9 mouse cellular contexts compared by ENCODE assay signal in genomic region chr7:25424429-25424828, GRCm38 (mm10). TPM values are rescaled to one million over a fixed set of nuclear protein-coding genes. Genes with fewer than 3 reads are reported as not detected.
DNase-seq lines count a peak whose midpoint lies in the region; ATAC-seq lines count a peak whose summit lies in the region.
"Had no signal": no experiment of that assay in that cellular context is flagged by ENCODE, and none has a peak within 500 bp of the region (broad histone marks: within the 10 kb centered on the region; RNA-seq: fewer than 3 reads in every experiment).

No protein-coding gene starts in this region.

- H3K9ac ChIP-seq in liver, embryonic 13.5 days: no peak overlapping the region
- H3K9ac ChIP-seq in neural tube, embryonic 14.5 days (replicated peaks; ENCODE audit: low read depth, low read length): no peak overlapping the region

- no peak overlapping the region for H3K27ac ChIP-seq in liver, embryonic 13.5 days
- no peak overlapping the region for H3K27ac ChIP-seq in neural tube, embryonic 14.5 days (ENCODE audit: low read depth, low read length)

- H3K4me3 ChIP-seq in liver, embryonic 13.5 days (replicated peaks): no peak overlapping the region
- H3K4me3 ChIP-seq in neural tube, embryonic 14.5 days (ENCODE audit: low read depth, low read length): no peak overlapping the region

- peak; percentile 74 for ATAC-seq in granulocyte monocyte progenitor cell, adult 5-6 weeks (replicated peaks; ENCODE audit: poor library complexity, severe bottlenecking)
- ATAC-seq in liver, embryonic 13.5 days (ENCODE audit: low read depth): no peak
- ATAC-seq in neural tube, embryonic 14.5 days (ENCODE audit: low read depth): peak; percentile 54; the same call in 1 of the 2 replicates

- H3K27me3 ChIP-seq in liver, embryonic 13.5 days: peaks cover 14% of the 10 kb centered on the region; the same call in 1 of the 2 replicates
- no peaks in the 10 kb centered on the region for H3K27me3 ChIP-seq in neural tube, embryonic 14.5 days (ENCODE audit: control insufficient read depth, insufficient read depth, low read length)

- H3K9me3 ChIP-seq in liver, embryonic 13.5 days (replicated peaks): no peaks in the 10 kb centered on the region
- no peaks in the 10 kb centered on the region for H3K9me3 ChIP-seq in neural tube, embryonic 14.5 days (ENCODE audit: control insufficient read depth, low read length)

- 31% methylated on average over 4 of the region's 4 CpGs for WGBS in liver, embryonic 13.5 days (ENCODE audit: insufficient replicate concordance)
- 46% methylated on average over 4 of the region's 4 CpGs for WGBS in neural tube, embryonic 14.5 days

- DNase-seq in A20 (ENCODE audit: low read depth, low spot score): peak; percentile 76
- DNase-seq in adrenal gland, adult (ENCODE audit: inconsistent age in 2 of 2, low spot score in 1 of 2): peak; percentile 71 to 95
- peak; percentile 94 for DNase-seq in embryo, embryonic 10.5 days (ENCODE audit: low spot score)
- DNase-seq in kidney, postnatal 14 days: peak; percentile 85
- peak; percentile 54 for DNase-seq in liver, embryonic 13.5 days
- peak; percentile 43 for DNase-seq in testis, postnatal 14 days (ENCODE audit: low spot score)

- H3K4me1 ChIP-seq in liver, embryonic 13.5 days (replicated peaks): no peaks in the 10 kb centered on the region
- no peaks in the 10 kb centered on the region for H3K4me1 ChIP-seq in neural tube, embryonic 14.5 days (ENCODE audit: control insufficient read depth, insufficient read depth, low read length)

- H3K4me2 ChIP-seq in liver, embryonic 13.5 days: no peak overlapping the region
- no peak overlapping the region for H3K4me2 ChIP-seq in neural tube, embryonic 14.5 days (ENCODE audit: low read depth, low read length)

- no peaks in the 10 kb centered on the region for H3K36me3 ChIP-seq in liver, embryonic 13.5 days
- H3K36me3 ChIP-seq in neural tube, embryonic 14.5 days (ENCODE audit: control insufficient read depth, insufficient read depth, low read length): no peaks in the 10 kb centered on the region

RNA-seq across cellular contexts. Expression of gene Cxcl17, which starts 11.7 kb away (rescaled TPM):
- not detected in 2 replicates for total RNA-seq in granulocyte monocyte progenitor cell, adult 5-6 weeks (2014; fragmentation: Nextera tagmentation)
- not detected in 2 replicates for total RNA-seq in granulocyte monocyte progenitor cell, adult 5-6 weeks (2017)
- not detected in 2 replicates for polyA plus RNA-seq in liver, embryonic 13.5 days (2015; fragmentation: Nextera tagmentation; extraction: Ambion mirVana)
- polyA plus RNA-seq in neural tube, embryonic 14.5 days (2014; fragmentation: Nextera tagmentation; extraction: Ambion mirVana): 0.49 and 0.66 TPM in 2 replicates
- total RNA-seq: gastrocnemius, postnatal 36 days had no signal

RNA-seq across cellular contexts. Expression of gene Lipe, which starts 25.9 kb away (rescaled TPM):
- total RNA-seq in granulocyte monocyte progenitor cell, adult 5-6 weeks (2014; fragmentation: Nextera tagmentation): 10.7 and 27.1 TPM in 2 replicates
- total RNA-seq in granulocyte monocyte progenitor cell, adult 5-6 weeks (2017): 6.1 and 6.2 TPM in 2 replicates
- 2.4 and 2.7 TPM in 2 replicates for polyA plus RNA-seq in liver, embryonic 13.5 days (2015; fragmentation: Nextera tagmentation; extraction: Ambion mirVana)
- polyA plus RNA-seq in neural tube, embryonic 14.5 days (2014; fragmentation: Nextera tagmentation; extraction: Ambion mirVana): 3.5 and 6.5 TPM in 2 replicates

RNA-seq across cellular contexts. Expression of gene Ceacam1, which starts 53.0 kb away (rescaled TPM):
- 30.3 and 43.8 TPM in 2 replicates for total RNA-seq in granulocyte monocyte progenitor cell, adult 5-6 weeks (2014; fragmentation: Nextera tagmentation)
- 15.8 and 18.5 TPM in 2 replicates for total RNA-seq in granulocyte monocyte progenitor cell, adult 5-6 weeks (2017)
- 1.7 and 2.5 TPM in 2 replicates for polyA plus RNA-seq in liver, embryonic 13.5 days (2015; fragmentation: Nextera tagmentation; extraction: Ambion mirVana)
- 1.1 and 1.2 TPM in 2 replicates for polyA plus RNA-seq in neural tube, embryonic 14.5 days (2014; fragmentation: Nextera tagmentation; extraction: Ambion mirVana)

RNA-seq across cellular contexts. Expression of gene Cnfn, which starts 54.9 kb away (rescaled TPM):
- not detected in 2 replicates for total RNA-seq in granulocyte monocyte progenitor cell, adult 5-6 weeks (2014; fragmentation: Nextera tagmentation)
- not detected in 2 replicates for total RNA-seq in granulocyte monocyte progenitor cell, adult 5-6 weeks (2017)
- 0.15 TPM in 1 of 2 replicates, not detected in the other for polyA plus RNA-seq in liver, embryonic 13.5 days (2015; fragmentation: Nextera tagmentation; extraction: Ambion mirVana)
- not detected in 2 replicates for polyA plus RNA-seq in neural tube, embryonic 14.5 days (2014; fragmentation: Nextera tagmentation; extraction: Ambion mirVana)
- total RNA-seq: gastrocnemius, postnatal 36 days had no signal

Comparison
In these comparisons a context has a peak if more than half of its experiments do, and no peak if none do; other contexts are left out.
1. DNase-seq: peak in every context shown above with its lines; median percentile 94 in embryo, embryonic 10.5 days; 85 in kidney, postnatal 14 days; 83 in adrenal gland, adult; 76 in A20; 54 in liver, embryonic 13.5 days; 43 in testis, postnatal 14 days.